Mouse (Mus musculus) liver, embryonic 14.5 days (tissue): ENCODE results near the gene Nfkbid. TPM values are rescaled to one million over a fixed set of nuclear protein-coding genes. Genes with fewer than 3 reads are reported as not detected.

ENCODE experiments used
- ATAC-seq: fragments of 200-750 bp; cut with Nextera tagmentation; 2 replicates; pipeline ENCODE4 v1.8.0; 2017; ENCODE audit warnings: moderate number of reproducible peaks, mild to moderate bottlenecking, moderate library complexity; ENCODE audit not compliant: insufficient read depth
- DNase-seq, 3 experiments: peaks; one replicate each; pipeline ENCODE4 v3.0.0-alpha.2; 2012 to 2013; ENCODE audit warnings: low read depth in 3 of 3, low spot score in 3 of 3
- H3K27ac ChIP-seq: fragments of 300-500 bp; sonication (generic); 2 replicates; pipeline ENCODE4 v1.5.1; 2014; ENCODE audit warnings: moderate library complexity, mild to moderate bottlenecking, control low read depth, inconsistent platforms
- H3K27me3 ChIP-seq: fragments of 300-500 bp; sonication (generic); 2 replicates; pipeline ENCODE4 v1.6.1; 2014; ENCODE audit warnings: mild to moderate bottlenecking, low read length, moderate library complexity; ENCODE audit not compliant: control insufficient read depth, insufficient read depth
- H3K36me3 ChIP-seq: fragments of 300-500 bp; sonication (generic); replicated peaks from 2 replicates; pipeline ENCODE4 v1.6.1; 2014; ENCODE audit warnings: low read depth; ENCODE audit not compliant: control insufficient read depth, insufficient read depth
- H3K4me1 ChIP-seq, 2 experiments: fragments of 200-500 bp in 1 of 2; fragments of 300-500 bp in 1 of 2; sonication (generic) in 1 of 2; replicated peaks; 2 replicates each; pipeline ENCODE4 v1.6.1; 2012 to 2014; ENCODE audit warnings: antibody characterized with exemption in 1 of 2, inconsistent platforms in 1 of 2, low read length in 1 of 2; ENCODE audit not compliant: control insufficient read depth in 2 of 2, insufficient read depth in 2 of 2
- H3K4me2 ChIP-seq: fragments of 300-500 bp; sonication (generic); 2 replicates; pipeline ENCODE4 v1.6.1; 2014; ENCODE audit warnings: low read depth, mild to moderate bottlenecking, control low read depth, moderate library complexity
- H3K4me3 ChIP-seq, 2 experiments: fragments of 200-500 bp in 1 of 2; fragments of 300-500 bp in 1 of 2; sonication (generic) in 1 of 2; 2 replicates each; pipeline ENCODE4 v1.5.1; 2012 to 2014; ENCODE audit warnings: low read depth in 2 of 2, low read length in 2 of 2, mild to moderate bottlenecking in 2 of 2, control low read depth in 1 of 2, inconsistent platforms in 1 of 2, moderate library complexity in 1 of 2; ENCODE audit not compliant: insufficient read depth in 1 of 2
- H3K9ac ChIP-seq: fragments of 300-500 bp; sonication (generic); replicated peaks from 2 replicates; pipeline ENCODE4 v1.6.1; 2014; ENCODE audit warnings: mild to moderate bottlenecking, control low read depth, moderate library complexity
- H3K9me3 ChIP-seq: fragments of 300-500 bp; sonication (generic); 2 replicates; pipeline ENCODE4 v1.6.1; 2016; ENCODE audit warnings: low read length, mixed read lengths; ENCODE audit not compliant: control insufficient read depth
- CTCF ChIP-seq: IDR thresholded peaks from 2 replicates; pipeline ENCODE4 v1.5.1; 2016; ENCODE audit warnings: antibody characterized with exemption, low read depth, control low read depth
- EP300 ChIP-seq: IDR thresholded peaks from 2 replicates; pipeline ENCODE4 v1.6.1; 2016; ENCODE audit warnings: antibody characterized with exemption, low read depth
- WGBS: fragments of 180-500 bp; shearing (Covaris S2); extraction: QIAGEN DNeasy Blood & Tissue Kit; methylation state at CpG from one replicate; pipeline ENCODE4 v1.1.7; 2014; ENCODE audit not compliant: insufficient replicate concordance; 5-methylcytosine and 5-hydroxymethylcytosine counted together
- polyA plus RNA-seq, 2 experiments: library from polyadenylated mRNA; depleted of rRNA in 1 of 2; stranded (reverse) in 1 of 2; unstranded in 1 of 2; fragments of >200 nt; fragmentation: Nextera tagmentation in 1 of 2; extraction: Ambion mirVana in 1 of 2; gene quantifications; 2 replicates each; pipeline versions ENCODE4 v1.2.1 to v1.2.3; 2012 to 2014

The Nfkbid gene
- polyA plus RNA-seq, 2 experiments: 0.69 to 1.2 TPM

DNA sequence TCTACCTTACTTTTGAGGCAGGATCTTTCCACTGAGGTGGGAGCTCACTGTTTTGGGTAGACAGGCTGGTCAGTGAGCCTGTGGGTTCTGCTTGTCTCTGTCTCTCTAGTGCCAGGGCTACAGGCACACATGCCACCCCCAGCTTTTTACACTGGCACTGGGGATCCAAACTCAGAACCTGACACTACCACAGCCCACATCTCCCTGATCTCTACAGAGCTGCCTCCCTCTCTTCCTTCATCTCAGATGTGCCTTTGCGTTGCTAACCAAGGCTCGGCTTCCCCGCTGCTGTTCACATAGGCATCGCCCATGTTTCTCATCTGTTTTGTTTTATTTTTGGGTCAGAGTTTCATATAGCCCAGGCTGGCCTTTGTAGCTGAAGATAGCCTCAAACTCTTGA lies 27.9 kb upstream of the Nfkbid start:
- Histone ChIP-seq H3K36me3 (no peaks in the 10 kb centered on the region), H3K27ac (no peak overlapping the region), H3K9me3 (no peaks in the 10 kb centered on the region), H3K4me1 (peaks cover 0 to 10% of the 10 kb centered on the region in 2 experiments; a peak in 2 of 4 replicates), H3K4me3 (no peak overlapping the region), H3K9ac (no peak overlapping the region), H3K4me2 (no peak overlapping the region), H3K27me3 (no peaks in the 10 kb centered on the region)
- TF ChIP-seq CTCF: no peak
- no peak for TF ChIP-seq EP300
- ATAC-seq (no peak), DNase-seq (no peak)
- WGBS: 55% methylated on average over 4 of the region's 4 CpGs

DNA sequence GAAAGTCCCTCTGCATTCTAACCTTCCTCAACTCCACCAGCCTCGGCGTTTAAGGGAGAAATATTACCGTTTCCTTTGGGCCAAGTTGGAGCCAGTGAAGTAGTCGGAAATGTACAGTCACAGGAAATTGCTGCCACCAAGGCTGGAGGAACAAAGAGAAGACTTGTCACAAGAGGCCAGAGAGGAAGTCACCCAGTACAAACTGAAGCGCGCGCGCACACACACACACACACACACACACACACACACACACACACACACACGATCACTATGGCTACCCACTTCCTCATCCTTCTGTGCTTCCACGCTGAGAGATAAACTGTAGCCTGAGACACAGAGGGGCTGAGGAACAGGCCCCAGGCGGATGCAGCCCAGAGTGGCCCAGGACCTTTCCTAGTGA lies 27.2 kb upstream of the Nfkbid start:
- TF ChIP-seq EP300 (no peak), CTCF (no peak)
- Histone ChIP-seq H3K27ac (no peak overlapping the region), H3K4me2 (no peak overlapping the region), H3K36me3 (no peaks in the 10 kb centered on the region), H3K9me3 (no peaks in the 10 kb centered on the region), H3K4me1 (peaks cover 0 to 10% of the 10 kb centered on the region in 2 experiments; a peak in 2 of 4 replicates), H3K4me3 (no peak overlapping the region), H3K27me3 (no peaks in the 10 kb centered on the region), H3K9ac (no peak overlapping the region)
- WGBS: 8% methylated on average over 11 of the region's 11 CpGs
- peak in 2 of 3 experiments; percentile 23 to 31 for DNase-seq
- ATAC-seq: peak; percentile 51

DNA sequence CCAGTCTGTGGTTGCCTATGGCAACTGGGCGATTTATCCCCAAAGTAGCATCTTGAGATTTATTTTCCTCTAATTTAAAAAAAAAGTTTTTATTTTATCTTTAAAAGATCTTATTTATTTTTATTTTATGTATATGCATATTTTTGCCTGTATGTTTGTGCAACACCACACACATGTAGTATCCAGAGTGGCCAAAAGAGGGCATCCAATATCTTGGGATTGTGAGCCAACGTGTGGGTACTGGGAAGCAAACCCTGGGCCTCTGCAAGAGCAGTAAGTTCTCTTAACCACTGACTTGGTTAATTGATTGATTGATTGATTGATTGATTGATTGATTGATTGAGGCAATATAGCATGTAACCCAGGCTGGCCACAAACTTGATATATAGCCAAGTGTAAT lies 26.7 kb upstream of the Nfkbid start:
- TF ChIP-seq CTCF (peak; percentile 27), EP300 (no peak)
- no peak overlapping the region for H3K27ac ChIP-seq
- no peaks in the 10 kb centered on the region for H3K27me3 ChIP-seq
- 34% methylated on average over 2 of the region's 2 CpGs for WGBS
- no peak for ATAC-seq
- peaks cover 0 to 10% of the 10 kb centered on the region in 2 experiments; a peak in 2 of 4 replicates for H3K4me1 ChIP-seq
- no peaks in the 10 kb centered on the region for H3K36me3 ChIP-seq
- H3K9me3 ChIP-seq: no peaks in the 10 kb centered on the region
- H3K4me2 ChIP-seq: no peak overlapping the region
- DNase-seq: no peak
- H3K9ac ChIP-seq: no peak overlapping the region
- H3K4me3 ChIP-seq: no peak overlapping the region

DNA sequence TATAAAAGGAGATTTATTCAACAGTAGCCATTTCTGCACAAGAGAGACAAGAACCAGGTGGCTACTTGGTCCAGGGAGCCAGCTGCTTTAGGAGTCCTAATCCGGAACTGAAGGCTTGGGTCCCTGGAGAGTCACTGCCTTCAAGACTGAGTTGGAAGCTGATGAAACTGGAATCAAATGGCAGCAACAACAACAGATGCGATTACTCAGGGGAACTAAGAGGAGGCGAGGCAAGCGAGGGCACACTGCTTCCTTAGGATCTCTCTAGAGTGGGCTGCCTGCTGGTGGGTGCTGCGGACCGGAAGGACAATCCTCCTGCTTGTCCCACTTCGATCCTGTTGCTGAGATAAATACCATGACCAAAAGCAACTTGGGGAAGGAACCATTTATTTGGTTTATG lies 21.9 kb upstream of the Nfkbid start:
- Histone ChIP-seq H3K27me3 (no peaks in the 10 kb centered on the region), H3K9ac (no peak overlapping the region), H3K4me3 (no peak overlapping the region), H3K4me2 (no peak overlapping the region), H3K4me1 (no peaks in the 10 kb centered on the region), H3K9me3 (no peaks in the 10 kb centered on the region), H3K36me3 (no peaks in the 10 kb centered on the region), H3K27ac (no peak overlapping the region)
- TF ChIP-seq CTCF: no peak
- TF ChIP-seq EP300: no peak
- DNase-seq (no peak), ATAC-seq (no peak)
- WGBS: 58% methylated on average over 7 of the region's 7 CpGs

DNA sequence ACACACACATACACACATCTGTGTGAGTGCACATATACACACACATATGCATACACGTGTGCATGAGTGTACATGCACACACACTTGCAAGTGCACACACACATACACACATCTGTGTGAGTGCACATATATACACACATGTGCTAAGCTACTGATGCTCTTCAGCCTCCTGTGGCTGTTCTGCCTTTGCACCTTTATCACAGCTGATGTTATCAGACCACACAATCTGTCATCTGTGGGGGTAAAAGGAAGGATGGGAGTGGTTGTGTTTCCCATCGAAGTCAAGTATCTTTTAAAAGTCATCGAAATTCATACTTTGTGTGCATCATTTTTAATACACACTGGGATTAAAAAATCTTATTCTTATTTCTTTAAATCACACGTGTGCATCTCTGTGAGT lies 19.2 kb upstream of the Nfkbid start:
- Histone ChIP-seq H3K27ac (no peak overlapping the region), H3K4me2 (no peak overlapping the region), H3K27me3 (no peaks in the 10 kb centered on the region), H3K9me3 (no peaks in the 10 kb centered on the region), H3K4me3 (no peak overlapping the region), H3K9ac (no peak overlapping the region), H3K4me1 (no peaks in the 10 kb centered on the region), H3K36me3 (no peaks in the 10 kb centered on the region)
- 30% methylated on average over 4 of the region's 4 CpGs for WGBS
- ATAC-seq: no peak
- TF ChIP-seq EP300 (no peak), CTCF (no peak)
- DNase-seq: no peak
